Mouse (Mus musculus) neural tube, embryonic 11.5 days (tissue): ENCODE data around the gene Rabgef1. TPM values are rescaled to one million over a fixed set of nuclear protein-coding genes. Genes with fewer than 3 reads are reported as not detected.
"Not testable (repeated sequence)": the region's sequence is repeated elsewhere in the genome, so short reads cannot be mapped to it uniquely, and the experiment has no call there.

Source experiments
- ATAC-seq: fragments of 200-750 bp; cut with Nextera tagmentation; 2 replicates; pipeline ENCODE4 v1.8.0; 2017; ENCODE audit warnings: moderate number of reproducible peaks, mild to moderate bottlenecking, moderate TSS enrichment, moderate library complexity; ENCODE audit not compliant: insufficient read depth, low FRiP score, low TSS enrichment
- DNase-seq: peaks from one replicate; pipeline ENCODE4 v3.0.0-alpha.2; 2015; ENCODE audit warnings: low spot score
- H3K27ac ChIP-seq: fragments of 300-500 bp; sonication (generic); 2 replicates; pipeline ENCODE4 v1.5.1; 2014; ENCODE audit warnings: low read depth, mild to moderate bottlenecking, low read length
- H3K27me3 ChIP-seq: fragments of 300-500 bp; sonication (generic); 2 replicates; pipeline ENCODE4 v1.6.1; 2014; ENCODE audit warnings: mild to moderate bottlenecking, low read length, mixed read lengths; ENCODE audit not compliant: control insufficient read depth, insufficient read depth
- H3K36me3 ChIP-seq: fragments of 300-500 bp; sonication (generic); 2 replicates; pipeline ENCODE4 v1.6.1; 2014; ENCODE audit warnings: mild to moderate bottlenecking, low read length, moderate library complexity, mixed read lengths; ENCODE audit not compliant: control insufficient read depth, insufficient read depth
- H3K4me1 ChIP-seq: fragments of 300-500 bp; sonication (generic); 2 replicates; pipeline ENCODE4 v1.6.1; 2014; ENCODE audit warnings: low read length, mixed read lengths; ENCODE audit not compliant: control insufficient read depth, insufficient read depth
- H3K4me2 ChIP-seq: fragments of 300-500 bp; sonication (generic); 2 replicates; pipeline ENCODE4 v1.6.1; 2014; ENCODE audit warnings: low read depth, mild to moderate bottlenecking, moderate library complexity
- H3K4me3 ChIP-seq: fragments of 300-500 bp; sonication (generic); 2 replicates; pipeline ENCODE4 v1.5.1; 2014; ENCODE audit warnings: low read depth, low read length
- H3K9ac ChIP-seq: fragments of 300-500 bp; sonication (generic); 2 replicates; pipeline ENCODE4 v1.6.1; 2014; ENCODE audit warnings: mild to moderate bottlenecking, low read length
- H3K9me3 ChIP-seq: fragments of 300-500 bp; sonication (generic); 2 replicates; pipeline ENCODE4 v1.6.1; 2016; ENCODE audit warnings: low read length; ENCODE audit not compliant: control insufficient read depth
- WGBS: fragments of 180-500 bp; shearing (Covaris S2); extraction: QIAGEN DNeasy Blood & Tissue Kit; methylation state at CpG from one replicate; pipeline ENCODE4 v1.1.7; 2014; 5-methylcytosine and 5-hydroxymethylcytosine counted together
- polyA plus RNA-seq: library from polyadenylated mRNA; unstranded; fragments of >200 nt; fragmentation: Nextera tagmentation; extraction: Ambion mirVana; gene quantifications from 2 replicates; pipeline ENCODE4 v1.2.1, GENCODE M21; 2014

Gene Rabgef1
- polyA plus RNA-seq, 1 experiment from 2014 or later, result 25.4 TPM

- H3K36me3 ChIP-seq, result peaks cover 37% of the 10 kb centered on the region
- DNase-seq (no peak), ATAC-seq (no peak)
- no peaks in the 10 kb centered on the region for H3K4me1 ChIP-seq
- no peaks in the 10 kb centered on the region for H3K27me3 ChIP-seq
- no peak overlapping the region for H3K4me3 ChIP-seq
- 93% methylated on average over 8 of the region's 8 CpGs for WGBS
- H3K9me3 ChIP-seq, result no peaks in the 10 kb centered on the region
- H3K9ac ChIP-seq, result no peak overlapping the region
- H3K4me2 ChIP-seq, result no peak overlapping the region
- no peak overlapping the region for H3K27ac ChIP-seq
Observed at GRCm38 (mm10) chr5:130236302-130236701, 64.7 kb downstream of the Rabgef1 start.

DNA sequence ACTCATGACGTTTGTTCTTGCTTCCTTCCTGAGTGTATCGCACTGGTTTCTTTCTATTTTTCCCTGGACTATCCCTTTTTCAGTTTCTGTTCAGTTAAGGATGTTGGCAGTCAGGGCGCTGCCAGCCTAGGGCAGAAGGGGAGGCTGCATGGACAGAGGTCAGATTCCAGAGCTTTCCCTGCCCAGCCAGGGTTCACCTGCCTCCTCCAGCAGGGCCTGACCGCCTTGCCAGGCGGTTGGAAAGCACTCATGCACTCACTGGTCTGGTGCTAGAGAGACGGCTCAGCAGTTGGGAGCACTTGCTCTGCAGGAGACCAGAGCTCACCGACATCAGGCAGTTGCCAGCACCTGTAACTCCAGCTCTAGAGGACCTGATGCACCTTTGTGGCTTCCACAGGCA, 67.6 kb downstream of the Rabgef1 start:
- Histone ChIP-seq H3K27ac (no peak overlapping the region), H3K4me1 (no peaks in the 10 kb centered on the region), H3K9me3 (no peaks in the 10 kb centered on the region), H3K4me3 (no peak overlapping the region), H3K27me3 (no peaks in the 10 kb centered on the region), H3K4me2 (no peak overlapping the region), H3K36me3 (peaks cover 37% of the 10 kb centered on the region), H3K9ac (no peak overlapping the region)
- ATAC-seq, result no peak
- DNase-seq, result no peak
- 95% methylated on average over 7 of the region's 7 CpGs for WGBS

GRCm38 (mm10) chr5:130239856-130240255, 68.3 kb downstream of the Rabgef1 start:
- peaks cover 34% of the 10 kb centered on the region for H3K36me3 ChIP-seq
- H3K27ac ChIP-seq, result no peak overlapping the region
- 98% methylated on average over 2 of the region's 2 CpGs for whole genome bisulfite sequencing

DNA sequence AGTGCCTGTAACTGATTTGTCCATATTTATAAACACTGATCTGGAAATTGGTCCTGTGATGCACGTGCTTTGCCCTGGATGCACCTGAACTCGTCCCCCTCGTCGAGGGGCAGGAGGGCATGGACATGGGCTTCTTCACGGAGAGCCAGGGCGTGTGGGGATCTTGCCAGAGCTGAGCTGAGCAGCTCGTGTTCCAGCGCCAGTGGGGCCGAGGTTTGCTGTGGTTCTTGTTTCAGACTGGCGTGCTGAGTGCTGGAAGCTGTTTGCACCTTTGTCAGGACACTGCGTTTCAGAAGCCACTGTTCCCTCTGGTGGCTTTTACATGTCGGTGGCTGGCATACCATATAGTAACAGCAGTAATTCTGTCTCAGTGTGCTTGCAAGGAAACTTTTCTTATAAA, 69.8 kb downstream of the Rabgef1 start:
- no peak overlapping the region for H3K4me2 ChIP-seq
- DNase-seq (no peak), ATAC-seq (no peak)
- H3K4me1 ChIP-seq, result no peaks in the 10 kb centered on the region
- no peak overlapping the region for H3K4me3 ChIP-seq
- no peaks in the 10 kb centered on the region for H3K9me3 ChIP-seq
- WGBS, result 94% methylated on average over 12 of the region's 12 CpGs
- H3K27me3 ChIP-seq, result no peaks in the 10 kb centered on the region
- H3K27ac ChIP-seq, result no peak overlapping the region
- peaks cover 37% of the 10 kb centered on the region for H3K36me3 ChIP-seq
- H3K9ac ChIP-seq, result no peak overlapping the region

More at GRCm38 (mm10) chr5:130239856-130240255, 68.3 kb downstream of the Rabgef1 start:
- Histone ChIP-seq H3K4me3 (no peak overlapping the region), H3K27me3 (no peaks in the 10 kb centered on the region), H3K9ac (no peak overlapping the region), H3K4me1 (no peaks in the 10 kb centered on the region), H3K4me2 (no peak overlapping the region), H3K9me3 (no peaks in the 10 kb centered on the region)
- DNase-seq (no peak), ATAC-seq (no peak)

- no peak for ATAC-seq
- Histone ChIP-seq H3K27me3 (no peaks in the 10 kb centered on the region), H3K4me2 (no peak overlapping the region), H3K36me3 (peaks cover 24% of the 10 kb centered on the region), H3K9ac (no peak overlapping the region), H3K4me3 (no peak overlapping the region), H3K4me1 (no peaks in the 10 kb centered on the region), H3K27ac (no peak overlapping the region), H3K9me3 (no peaks in the 10 kb centered on the region)
- DNase-seq, result no peak
- WGBS, result 83% methylated on average over 5 of the region's 5 CpGs
Observed at GRCm38 (mm10) chr5:130247823-130248222, 76.2 kb downstream of the Rabgef1 start.

- 20% methylated on average over 19 of the region's 19 CpGs for WGBS
- Histone ChIP-seq H3K9ac (peak overlapping the region; percentile 62), H3K27me3 (no peaks in the 10 kb centered on the region), H3K4me2 (peak overlapping the region; percentile 61), H3K9me3 (no peaks in the 10 kb centered on the region), H3K36me3 (peaks cover 8% of the 10 kb centered on the region), H3K27ac (peak overlapping the region; percentile 50; the same call in 1 of the 2 replicates), H3K4me3 (peak overlapping the region; percentile 70), H3K4me1 (peaks cover 3% of the 10 kb centered on the region; the same call in 1 of the 2 replicates)
- DNase-seq (peak; percentile 26), ATAC-seq (no peak)
Observed at GRCm38 (mm10) chr5:130254164-130255016, 82.8 kb downstream of the Rabgef1 start.

GRCm38 (mm10) chr5:130255017-130255720, 83.6 kb downstream of the Rabgef1 start, which contains the start of the genes Sbds and Tyw1:
Gene Sbds (minus strand): TSS chr5:130255530.
Gene Tyw1 (plus strand): TSS chr5:130255619.
- Histone ChIP-seq H3K4me1 (peaks cover 3% of the 10 kb centered on the region; the same call in 1 of the 2 replicates), H3K27me3 (no peaks in the 10 kb centered on the region), H3K9ac (peak within 1 kb of the TSS; percentile 62), H3K4me2 (peak within 1 kb of the TSS; percentile 64), H3K27ac (peak within 1 kb of the TSS; percentile 50), H3K9me3 (no peaks in the 10 kb centered on the region), H3K36me3 (peaks cover 6% of the 10 kb centered on the region), H3K4me3 (peak within 1 kb of the TSS; percentile 70)
- WGBS, result under 1% methylated on average over 52 of the region's 52 CpGs
- ATAC-seq (peak; percentile 88), DNase-seq (peak; percentile 97)

GRCm38 (mm10) chr5:130255799-130256525, 84.4 kb downstream of the Rabgef1 start:
- H3K9ac ChIP-seq, H3K27ac ChIP-seq: not testable (repeated sequence)

More at GRCm38 (mm10) chr5:130255799-130256525, 84.4 kb downstream of the Rabgef1 start:
- not testable (repeated sequence) for H3K9me3 ChIP-seq, ATAC-seq, H3K4me1 ChIP-seq, H3K27me3 ChIP-seq, DNase-seq, H3K36me3 ChIP-seq
- WGBS, result 32% methylated on average over 20 of the region's 20 CpGs
- peak overlapping the region; percentile 70 for H3K4me3 ChIP-seq
- peak overlapping the region; percentile 64 for H3K4me2 ChIP-seq
